8 mouse cellular contexts compared by ENCODE assay signal in the genomic region with DNA sequence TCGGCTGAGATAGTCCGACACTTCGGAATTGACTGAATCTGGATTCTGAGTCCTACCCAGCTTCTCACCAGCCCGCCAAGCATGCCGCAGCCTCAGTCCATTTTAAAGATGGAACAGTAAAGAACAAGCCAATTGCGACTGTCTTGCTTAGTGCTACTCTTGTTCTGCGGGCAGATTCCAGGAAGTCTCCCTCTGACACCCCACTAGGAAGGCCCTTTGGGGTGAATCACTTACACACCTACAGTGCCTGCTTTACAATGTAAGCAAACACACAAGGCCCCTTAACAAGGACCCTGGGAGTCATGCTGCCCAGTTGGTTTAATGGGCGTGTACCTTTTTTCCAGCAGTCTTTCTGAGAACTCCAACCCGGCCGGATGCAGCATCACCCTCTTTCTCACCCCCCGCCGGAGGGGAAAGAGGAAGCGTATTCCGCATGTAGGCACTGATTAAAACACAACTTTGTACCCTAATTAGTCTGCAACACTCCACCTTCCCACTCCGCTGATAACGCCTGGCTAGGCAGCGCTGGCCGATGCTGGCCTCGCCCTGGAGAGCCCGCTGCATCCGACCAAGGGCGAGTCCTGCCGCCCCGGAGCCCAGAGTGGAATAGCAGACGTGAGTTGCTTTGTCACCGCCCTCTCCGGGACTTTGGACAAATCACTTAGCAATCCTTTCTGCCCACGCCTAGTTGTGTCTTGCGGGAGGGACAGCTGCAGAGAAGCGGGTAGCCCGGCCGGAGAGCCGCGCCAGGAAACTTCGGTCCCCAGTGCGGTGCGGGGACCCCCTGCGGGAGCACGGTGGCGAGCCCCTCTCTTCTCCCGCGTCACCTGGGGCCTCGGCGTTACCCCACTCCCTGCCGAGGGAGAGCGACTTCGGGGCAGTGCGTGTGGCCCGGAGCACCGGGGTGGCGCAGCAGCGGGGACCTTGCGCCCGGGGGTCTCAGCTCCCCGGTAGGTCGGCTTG. TPM values are rescaled to one million over a fixed set of nuclear protein-coding genes. Genes with fewer than 3 reads are reported as not detected.
DNase-seq lines count a peak whose midpoint lies in the region; ATAC-seq and TF ChIP-seq lines count a peak whose summit lies in the region.

A gene (plus strand): TSS at position 691 of the 963 bp plus-strand sequence.

- H3K4me1 ChIP-seq in cerebellum, adult 2 months (ENCODE audit: control insufficient read depth, insufficient read depth, low read length), result no peaks in the 10 kb centered on the region; the same call in 1 of the 2 replicates
- H3K4me1 ChIP-seq in forebrain, postnatal 0 days (ENCODE audit: insufficient read depth), result 0 out of 2 replicates have a peak, but pooled peaks cover 4% of the 10 kb centered on the region
- peaks cover 24% of the 10 kb centered on the region for H3K4me1 ChIP-seq in hindbrain, embryonic 12.5 days
- peaks cover 19% of the 10 kb centered on the region for H3K4me1 ChIP-seq in limb, embryonic 12.5 days (replicated peaks)
- H3K4me1 ChIP-seq in midbrain, embryonic 12.5 days, result peaks cover 20% of the 10 kb centered on the region
- H3K4me1 ChIP-seq in testis, adult 2 months (ENCODE audit: control insufficient read depth, insufficient read depth, low read length), result peaks cover 9% of the 10 kb centered on the region

- no peaks in the 10 kb centered on the region for H3K9me3 ChIP-seq in forebrain, postnatal 0 days (ENCODE audit: low read length)
- H3K9me3 ChIP-seq in hindbrain, embryonic 12.5 days (replicated peaks), result no peaks in the 10 kb centered on the region
- H3K9me3 ChIP-seq in limb, embryonic 12.5 days, result no peaks in the 10 kb centered on the region
- H3K9me3 ChIP-seq in midbrain, embryonic 12.5 days, result no peaks in the 10 kb centered on the region

- WGBS in cerebellum, adult 2 months, result 10% methylated on average over 56 of the region's 56 CpGs
- WGBS in forebrain, postnatal 0 days, result 12% methylated on average over 52 of the region's 56 CpGs
- 9% methylated on average over 56 of the region's 56 CpGs for WGBS in hindbrain, embryonic 12.5 days
- 10% methylated on average over 56 of the region's 56 CpGs for WGBS in limb, embryonic 12.5 days
- 11% methylated on average over 56 of the region's 56 CpGs for WGBS in midbrain, embryonic 12.5 days

- no peak within 1 kb of the TSS for H3K27ac ChIP-seq in cerebellum, adult 2 months (ENCODE audit: insufficient read depth, low read length)
- H3K27ac ChIP-seq in forebrain, postnatal 0 days (ENCODE audit: low read depth, low read length), result no peak within 1 kb of the TSS
- no peak within 1 kb of the TSS for H3K27ac ChIP-seq in hindbrain, embryonic 12.5 days
- no peak within 1 kb of the TSS for H3K27ac ChIP-seq in limb, embryonic 12.5 days
- H3K27ac ChIP-seq in midbrain, embryonic 12.5 days (replicated peaks), result no peak within 1 kb of the TSS
- H3K27ac ChIP-seq in testis, adult 2 months (ENCODE audit: control insufficient read depth, insufficient read depth, low read depth, low read length), result no peak within 1 kb of the TSS

- peak within 1 kb of the TSS; percentile 99 for H3K4me2 ChIP-seq in forebrain, postnatal 0 days (ENCODE audit: low read depth)
- peak within 1 kb of the TSS; percentile 100 for H3K4me2 ChIP-seq in hindbrain, embryonic 12.5 days (replicated peaks)
- peak within 1 kb of the TSS; percentile 96 for H3K4me2 ChIP-seq in limb, embryonic 12.5 days
- peak within 1 kb of the TSS; percentile 100 for H3K4me2 ChIP-seq in midbrain, embryonic 12.5 days (replicated peaks)

- no peak for TF ChIP-seq POLR2A in cerebellum, adult 2 months (IDR thresholded peaks at IDR 0.05; ENCODE audit: borderline replicate concordance, insufficient read depth, low read length)
- TF ChIP-seq POLR2A in testis, adult 2 months (IDR thresholded peaks at IDR 0.05; ENCODE audit: control insufficient read depth, low read depth, low read length), result no peak

- TF ChIP-seq CTCF in cerebellum, adult 2 months (IDR thresholded peaks at IDR 0.05; ENCODE audit: borderline replicate concordance, insufficient read depth, low read depth, low read length), result no peak
- no peak; the same call in 1 of the 2 replicates for TF ChIP-seq CTCF in forebrain, postnatal 0 days (IDR thresholded peaks at IDR 0.05; ENCODE audit: low read depth)
- TF ChIP-seq CTCF in testis, adult 2 months (IDR thresholded peaks at IDR 0.05; ENCODE audit: control insufficient read depth, insufficient read depth, insufficient replicate concordance, low read depth, low read length), result no peak

- peak in 1 of 2 experiments; percentile 13 for DNase-seq in cerebellum, adult 2 months
- DNase-seq in cerebellum, adult 11 months, result no peak
- DNase-seq in adrenal gland, postnatal 36 days, result peak; percentile 76 to 82
- no peak for DNase-seq in forebrain, postnatal 0 days

- peak; percentile 73 for ATAC-seq in forebrain, postnatal 0 days
- peak; percentile 74 for ATAC-seq in hindbrain, embryonic 12.5 days (ENCODE audit: low FRiP score)
- peak; percentile 78 for ATAC-seq in limb, embryonic 12.5 days (ENCODE audit: insufficient number of reproducible peaks, insufficient read depth, low FRiP score, low TSS enrichment, low read depth)
- ATAC-seq in midbrain, embryonic 12.5 days (ENCODE audit: low FRiP score, low read depth), result peak; percentile 79

- H3K9ac ChIP-seq in forebrain, postnatal 0 days, result peak within 1 kb of the TSS; percentile 29
- H3K9ac ChIP-seq in hindbrain, embryonic 12.5 days, result peak within 1 kb of the TSS; percentile 64
- peak within 1 kb of the TSS; percentile 76 for H3K9ac ChIP-seq in limb, embryonic 12.5 days (replicated peaks)
- H3K9ac ChIP-seq in midbrain, embryonic 12.5 days (replicated peaks), result peak within 1 kb of the TSS; percentile 55

- peaks cover 3% of the 10 kb centered on the region; the same call in 1 of the 2 replicates for H3K27me3 ChIP-seq in cerebellum, adult 2 months (ENCODE audit: control insufficient read depth, insufficient read depth, low read length)
- peaks cover 11% of the 10 kb centered on the region; the same call in 1 of the 2 replicates for H3K27me3 ChIP-seq in forebrain, postnatal 0 days (ENCODE audit: insufficient read depth, low read length)
- peaks cover 48% of the 10 kb centered on the region for H3K27me3 ChIP-seq in hindbrain, embryonic 12.5 days
- peaks cover 39% of the 10 kb centered on the region for H3K27me3 ChIP-seq in limb, embryonic 12.5 days
- peaks cover 47% of the 10 kb centered on the region for H3K27me3 ChIP-seq in midbrain, embryonic 12.5 days
- H3K27me3 ChIP-seq in testis, adult 2 months (ENCODE audit: control insufficient read depth, insufficient read depth, low read length), result peaks cover 3% of the 10 kb centered on the region

- H3K36me3 ChIP-seq in forebrain, postnatal 0 days (ENCODE audit: insufficient read depth), result no peaks in the 10 kb centered on the region
- no peaks in the 10 kb centered on the region for H3K36me3 ChIP-seq in hindbrain, embryonic 12.5 days
- H3K36me3 ChIP-seq in limb, embryonic 12.5 days, result no peaks in the 10 kb centered on the region
- H3K36me3 ChIP-seq in midbrain, embryonic 12.5 days, result no peaks in the 10 kb centered on the region
- H3K36me3 ChIP-seq in testis, adult 2 months (ENCODE audit: control insufficient read depth, insufficient read depth, low read length), result no peaks in the 10 kb centered on the region

- peak within 1 kb of the TSS; percentile 23 for H3K4me3 ChIP-seq in cerebellum, adult 2 months (replicated peaks; ENCODE audit: insufficient read depth, low read depth, low read length)
- peak within 1 kb of the TSS; percentile 53 for H3K4me3 ChIP-seq in forebrain, postnatal 0 days (ENCODE audit: low read depth, low read length)
- peak within 1 kb of the TSS; percentile 68 for H3K4me3 ChIP-seq in hindbrain, embryonic 12.5 days
- H3K4me3 ChIP-seq in limb, embryonic 12.5 days (replicated peaks), result peak within 1 kb of the TSS; percentile 79
- H3K4me3 ChIP-seq in midbrain, embryonic 12.5 days, result peak within 1 kb of the TSS; percentile 74
- peak within 1 kb of the TSS; percentile 73 for H3K4me3 ChIP-seq in testis, adult 2 months (ENCODE audit: control insufficient read depth, low read depth, low read length)

RNA-seq across cellular contexts. Expression of the gene that starts here (rescaled TPM):
- polyA plus RNA-seq in cerebellum, adult 2 months (2012; rRNA removed), result 1.1 and 1.9 TPM in 2 replicates
- total RNA-seq in adrenal gland, postnatal 36 days (2021), result 1 to 10 TPM in 1 of 2 experiments, under 1 TPM in 1; 0.17 to 1.4 TPM
- total RNA-seq in forebrain, postnatal 0 days (2014; rRNA removed), result 0.76 and 0.85 TPM in 2 replicates
- 0.08 and 0.16 TPM in 2 replicates for polyA plus RNA-seq in forebrain, postnatal 0 days (2015; fragmentation: Nextera tagmentation; extraction: Ambion mirVana)
- polyA plus RNA-seq in hindbrain, embryonic 12.5 days (2016; fragmentation: Nextera tagmentation; extraction: Ambion mirVana), result 0.34 and 0.40 TPM in 2 replicates
- 0.35 and 0.61 TPM in 2 replicates for polyA plus RNA-seq in limb, embryonic 12.5 days (2016; fragmentation: Nextera tagmentation; extraction: Ambion mirVana)
- polyA plus RNA-seq in midbrain, embryonic 12.5 days (2016; fragmentation: Nextera tagmentation; extraction: Ambion mirVana), result 0.22 and 0.23 TPM in 2 replicates
- 0.90 and 1.4 TPM in 2 replicates for polyA plus RNA-seq in testis, adult 2 months (2012; rRNA removed)

Comparison
In these comparisons a context has a peak if more than half of its experiments do, and no peak if none do; other contexts are left out.
1. Peak in ATAC-seq, H3K4me3 ChIP-seq, H3K9ac ChIP-seq and H3K4me2 ChIP-seq in forebrain, postnatal 0 days; RNA of the gene not detected or under 1 TPM.
2. Peak in ATAC-seq, H3K4me3 ChIP-seq, H3K9ac ChIP-seq and H3K4me2 ChIP-seq in hindbrain, embryonic 12.5 days; RNA of the gene not detected or under 1 TPM.
3. Peak in ATAC-seq, H3K4me3 ChIP-seq, H3K9ac ChIP-seq and H3K4me2 ChIP-seq in limb, embryonic 12.5 days; RNA of the gene not detected or under 1 TPM.
4. Peak in ATAC-seq, H3K4me3 ChIP-seq, H3K9ac ChIP-seq and H3K4me2 ChIP-seq in midbrain, embryonic 12.5 days; RNA of the gene not detected or under 1 TPM.
5. DNase-seq: peak in adrenal gland, postnatal 36 days (2 of 2); none in cerebellum, adult 11 months (single experiment) and forebrain, postnatal 0 days (single experiment).
6. H3K4me3 ChIP-seq: peak in every context shown above with its lines; median percentile 79 in limb, embryonic 12.5 days; 74 in midbrain, embryonic 12.5 days; 73 in testis, adult 2 months; 68 in hindbrain, embryonic 12.5 days; 53 in forebrain, postnatal 0 days; 23 in cerebellum, adult 2 months.
7. Peak in every context shown above with its lines, with median percentiles within 50 percentile points of each other: ATAC-seq, H3K4me2 ChIP-seq and H3K9ac ChIP-seq.